Mouse (Mus musculus) cerebellum, adult 9-10 months (tissue): ENCODE measurements at regions not wholly inside any gene's neighbourhood (a gene's known extent, or its start where the extent isn't known, plus 50 kb on each side); places are given as distances from the start of the nearest gene placed in this dataset.

Experiments used
- DNase-seq: peaks from one replicate; pipeline ENCODE4 v3.0.0; 2022

- no peak for DNase-seq
Measured at GRCm38 (mm10) chr1:92338589-92338988, 135.1 kb downstream of the Ndufa10 start.

GRCm38 (mm10) chr1:92337450-92337849 lies 136.2 kb downstream of the Ndufa10 start:
- DNase-seq = no peak

GRCm38 (mm10) chr1:92332248-92332584 lies 136.7 kb upstream of the Hdac4 start:
- DNase-seq = no peak

GRCm38 (mm10) chr1:92331559-92332247 lies 136.2 kb upstream of the Hdac4 start:
- no peak for DNase-seq

GRCm38 (mm10) chr1:92330181-92330580 lies 134.7 kb upstream of the Hdac4 start:
- DNase-seq = no peak

- no peak for DNase-seq
Measured at GRCm38 (mm10) chr1:92329491-92329890, 134.0 kb upstream of the Hdac4 start.

- no peak for DNase-seq
Measured at GRCm38 (mm10) chr1:92327141-92327540, 131.6 kb upstream of the Hdac4 start.

- DNase-seq = no peak
Measured at GRCm38 (mm10) chr1:92325281-92325680, 129.8 kb upstream of the Hdac4 start.

GRCm38 (mm10) chr1:92324091-92324950 lies 128.8 kb upstream of the Hdac4 start:
- DNase-seq = no peak

GRCm38 (mm10) chr1:92317131-92317530 lies 121.6 kb upstream of the Hdac4 start:
- DNase-seq = no peak

- no peak for DNase-seq
Measured at GRCm38 (mm10) chr1:92316191-92316723, 120.8 kb upstream of the Hdac4 start.

- DNase-seq = no peak
Measured at GRCm38 (mm10) chr1:92313001-92313597, 117.6 kb upstream of the Hdac4 start.

GRCm38 (mm10) chr1:92309883-92310282 lies 114.4 kb upstream of the Hdac4 start:
- DNase-seq = no peak

- no peak for DNase-seq
Measured at GRCm38 (mm10) chr1:92309381-92309780, 113.9 kb upstream of the Hdac4 start.

GRCm38 (mm10) chr1:92308537-92308936 lies 113.0 kb upstream of the Hdac4 start:
- DNase-seq = no peak

GRCm38 (mm10) chr1:92306042-92306441 lies 110.5 kb upstream of the Hdac4 start:
- no peak for DNase-seq

GRCm38 (mm10) chr1:92299041-92299440 lies 103.5 kb upstream of the Hdac4 start:
- DNase-seq = no peak

- no peak for DNase-seq
Measured at GRCm38 (mm10) chr1:92292681-92293380, 97.3 kb upstream of the Hdac4 start.

- DNase-seq = no peak
Measured at GRCm38 (mm10) chr1:92286966-92287342, 91.5 kb upstream of the Hdac4 start.

- DNase-seq = no peak
Measured at GRCm38 (mm10) chr1:92286013-92286965, 90.8 kb upstream of the Hdac4 start.

- DNase-seq = no peak
Measured at GRCm38 (mm10) chr1:92284155-92284554, 88.7 kb upstream of the Hdac4 start.

- DNase-seq = no peak
Measured at GRCm38 (mm10) chr1:92277199-92277747, 81.8 kb upstream of the Hdac4 start.
